Mouse (Mus musculus) gastrocnemius, adult 2 months (tissue): ENCODE data around the gene Hoxa6. TPM values are rescaled to one million over a fixed set of nuclear protein-coding genes. Genes with fewer than 3 reads are reported as not detected.

Experiments used
- DNase-seq: peaks from one replicate; pipeline ENCODE4 v3.0.0; 2022
- H3K27ac ChIP-seq: fragments of 200-600 bp; 2 replicates; pipeline ENCODE4 v1.8.1; 2022; ENCODE audit warnings: mild to moderate bottlenecking
- H3K4me3 ChIP-seq: fragments of 200-600 bp; 2 replicates; pipeline ENCODE4 v1.8.1; 2022; ENCODE audit warnings: mild to moderate bottlenecking, moderate library complexity
- CTCF ChIP-seq: fragments of 200-600 bp; IDR thresholded peaks from 2 replicates; pipeline ENCODE4 v1.8.1; 2022; ENCODE audit warnings: antibody characterized with exemption, mild to moderate bottlenecking, moderate library complexity
- intact Hi-C: fragments of 180-260 bp; cut with DNase I; formaldehyde crosslinking; loops from one replicate; pipeline ENCODE4 v1.15.1; 2025
- total RNA-seq, 2 experiments: library from RNA; stranded (reverse); gene quantifications; 2 replicates each; pipeline ENCODE4 v1.2.3; 2021

Gene Hoxa6
- total RNA-seq, 2 experiments from 2014 or later: 2.6 to 2.7 TPM

DNA sequence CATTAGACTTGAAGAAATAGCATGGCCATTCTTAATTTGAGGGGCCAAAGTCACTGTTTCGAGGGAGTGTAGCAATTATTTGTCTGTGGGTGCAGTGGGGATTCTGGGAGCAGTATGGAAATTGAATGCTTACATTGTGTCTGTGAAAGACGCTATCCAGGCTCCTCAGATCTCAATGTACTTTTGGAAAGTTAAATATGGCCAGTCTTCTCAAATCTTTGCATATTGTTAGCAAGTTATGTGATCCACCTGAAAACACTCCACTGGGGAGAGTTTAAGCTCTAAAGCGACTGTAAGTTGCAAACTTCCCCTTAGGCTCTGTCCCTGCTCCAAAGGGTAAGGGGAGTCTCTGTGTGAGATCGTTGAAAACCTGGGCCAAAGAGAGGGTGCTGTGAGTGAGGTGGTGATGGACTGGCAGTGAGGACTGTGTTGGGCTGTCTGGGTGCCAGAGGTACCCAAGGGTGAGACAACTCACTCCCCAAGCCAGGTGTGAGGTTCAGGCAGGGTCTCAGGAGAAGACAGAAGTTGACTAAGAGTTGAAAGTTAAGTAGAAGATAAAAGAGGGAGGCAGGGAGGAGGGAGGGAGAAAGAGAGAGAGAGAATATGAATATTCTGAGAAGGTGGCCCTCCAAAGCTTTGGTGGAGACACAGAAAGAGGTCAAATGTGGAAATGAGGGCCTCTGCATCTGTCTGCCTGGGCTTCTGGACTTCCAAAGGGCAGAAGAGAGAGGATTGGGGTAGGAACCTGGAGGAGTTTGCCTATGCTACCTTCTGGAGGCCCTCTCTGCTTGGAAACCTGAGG, 1.4 kb downstream of the Hoxa6 start:
- Histone ChIP-seq H3K27ac (no peak overlapping the region; the same call in 1 of the 2 replicates), H3K4me3 (no peak overlapping the region)
- no peak for TF ChIP-seq CTCF
- intact Hi-C loops: no loop called here
- DNase-seq: no peak

GRCm38 (mm10) chr6:52205638-52206621, 2.6 kb downstream of the Hoxa6 start:
- TF ChIP-seq CTCF: no peak
- peak; percentile 16 for DNase-seq
- intact Hi-C loops: loop anchor here (2.0 kb wide), 1 partner anchor 205 kb away; no protein-coding TSS in a partner anchor
- H3K27ac ChIP-seq: no peak overlapping the region
- no peak overlapping the region for H3K4me3 ChIP-seq

- DNase-seq: peak; percentile 15
- intact Hi-C loops: loop anchor here (2.0 kb wide), 1 partner anchor 204 kb away; no protein-coding TSS in a partner anchor
- H3K27ac ChIP-seq: peak overlapping the region; percentile 32; the same call in 1 of the 2 replicates
- no peak overlapping the region for H3K4me3 ChIP-seq
- TF ChIP-seq CTCF: no peak
Measured at GRCm38 (mm10) chr6:52205221-52205620, 3.3 kb downstream of the Hoxa6 start.

GRCm38 (mm10) chr6:52204050-52204752, 4.3 kb downstream of the Hoxa6 start, which contains the start of gene Hoxa5:
Gene Hoxa5, minus strand, starts transcription at chr6:52204587.
- intact Hi-C loops: loop anchor here (1.0 to 2.0 kb wide), 2 partner anchors 203 to 328 kb away; no protein-coding TSS in a partner anchor
- peak; percentile 96 for TF ChIP-seq CTCF
- Histone ChIP-seq H3K4me3 (peak within 1 kb of the TSS; percentile 79), H3K27ac (peak within 1 kb of the TSS; percentile 82)
- DNase-seq: peak; percentile 87

DNA sequence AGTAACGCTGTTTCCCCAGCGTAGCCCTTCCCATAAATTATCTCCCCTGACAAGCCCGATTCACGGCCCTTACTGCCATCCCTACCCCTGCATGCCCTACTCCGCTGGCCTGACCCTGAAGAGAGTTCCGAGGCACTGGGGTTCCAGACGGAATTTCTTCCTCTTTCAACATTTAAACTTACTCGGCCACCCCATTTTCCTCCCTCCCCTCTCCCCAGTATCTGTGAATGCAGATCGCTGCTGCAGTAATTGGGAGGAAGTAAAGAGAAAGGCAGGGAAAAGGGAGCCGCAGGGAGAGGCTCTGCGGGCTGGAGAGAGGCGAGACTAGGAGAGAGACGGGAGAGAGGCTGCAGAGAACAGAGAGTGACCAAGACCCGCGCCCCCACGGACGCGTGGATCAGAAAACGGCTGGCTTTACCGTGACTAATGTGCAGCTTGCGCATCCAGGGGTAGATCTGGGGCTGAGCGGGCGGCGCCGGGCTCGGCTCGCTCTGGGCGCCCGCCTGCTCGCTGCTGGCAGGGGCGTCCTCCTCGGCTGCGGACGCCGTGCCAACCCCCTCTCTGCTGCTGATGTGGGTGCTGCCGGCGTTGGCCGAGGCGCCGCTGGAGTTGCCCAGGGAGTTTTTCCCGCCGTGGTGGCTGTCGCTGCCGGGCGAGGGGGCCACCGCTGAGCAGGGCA, 5.0 kb downstream of the Hoxa6 start:
- Histone ChIP-seq H3K4me3 (peak overlapping the region; percentile 79), H3K27ac (peak overlapping the region; percentile 82)
- intact Hi-C loops: loop anchor here (1.0 to 2.0 kb wide), 2 partner anchors 203 to 327 kb away; no protein-coding TSS in a partner anchor
- no peak for TF ChIP-seq CTCF
- DNase-seq: peak; percentile 73

- Histone ChIP-seq H3K27ac (peak overlapping the region; percentile 82), H3K4me3 (peak overlapping the region; percentile 79)
- peak; percentile 16 for DNase-seq
- intact Hi-C loops: no loop called here
- no peak for TF ChIP-seq CTCF
Measured at GRCm38 (mm10) chr6:52203121-52203370, 5.5 kb downstream of the Hoxa6 start.

GRCm38 (mm10) chr6:52202362-52203120, 6.0 kb downstream of the Hoxa6 start:
- no peak for DNase-seq
- Histone ChIP-seq H3K27ac (peak overlapping the region; percentile 82), H3K4me3 (peak overlapping the region; percentile 79)
- intact Hi-C loops: no loop called here
- TF ChIP-seq CTCF: no peak

- no peak for TF ChIP-seq CTCF
- Histone ChIP-seq H3K27ac (no peak overlapping the region), H3K4me3 (no peak overlapping the region)
- intact Hi-C loops: no loop called here
- DNase-seq: no peak
Measured at GRCm38 (mm10) chr6:52201269-52201668, 7.3 kb downstream of the Hoxa6 start.

- intact Hi-C loops: no loop called here
- no peak overlapping the region for H3K27ac ChIP-seq
- no peak overlapping the region for H3K4me3 ChIP-seq
- TF ChIP-seq CTCF: no peak
- no peak for DNase-seq
Measured at GRCm38 (mm10) chr6:52200751-52201250, 7.7 kb downstream of the Hoxa6 start.

DNA sequence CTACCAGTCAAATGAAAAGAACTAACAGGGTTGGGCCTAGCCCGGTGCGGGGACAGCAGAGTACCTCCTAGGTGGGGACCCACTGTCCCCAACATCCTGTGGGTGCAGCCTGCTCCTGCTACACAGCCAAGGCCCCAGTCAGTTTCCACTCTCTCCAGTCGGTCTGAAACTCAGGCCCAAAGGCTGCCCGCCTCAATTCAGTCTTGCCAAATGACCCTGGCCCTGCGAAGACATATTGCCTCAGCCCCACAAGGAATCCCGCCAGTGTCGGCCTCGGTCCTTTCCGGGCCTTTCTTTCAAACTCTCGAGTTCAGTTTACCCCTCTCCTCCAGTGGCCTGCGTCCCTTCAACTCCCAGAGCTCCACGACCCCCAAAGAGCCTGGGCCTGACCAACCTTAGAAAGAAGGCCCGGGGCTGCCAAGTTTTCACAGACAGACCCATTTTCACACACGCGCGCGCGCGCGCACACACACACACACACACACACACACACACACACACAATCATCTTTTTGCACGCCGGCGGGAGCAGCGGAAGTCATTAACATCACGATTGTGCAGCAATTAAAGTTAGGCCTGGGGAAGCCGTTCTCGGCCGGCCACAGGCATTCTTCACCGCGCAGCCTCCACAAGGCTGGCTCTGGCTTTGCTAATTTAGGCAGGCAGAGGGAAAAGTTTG, 8.3 kb downstream of the Hoxa6 start:
- TF ChIP-seq CTCF: no peak
- DNase-seq: peak; percentile 19
- intact Hi-C loops: no loop called here
- Histone ChIP-seq H3K4me3 (no peak overlapping the region), H3K27ac (no peak overlapping the region)
